Mouse (Mus musculus) CH12.LX (cell line): Measurements from ENCODE around the gene Cmss1. TPM values are rescaled to one million over a fixed set of nuclear protein-coding genes. Genes with fewer than 3 reads are reported as not detected.

Source experiments
- DNase-seq: peaks from one replicate; pipeline ENCODE4 v3.0.0-alpha.2; 2013; ENCODE audit errors: extremely low read depth
- H3K27ac ChIP-seq: 2 replicates; pipeline ENCODE4 v1.5.1; 2012; ENCODE audit warnings: low read depth, mild to moderate bottlenecking, control low read depth, moderate library complexity; ENCODE audit not compliant: insufficient read depth
- H3K27me3 ChIP-seq: replicated peaks from 2 replicates; pipeline ENCODE3; 2012; ENCODE audit warnings: inconsistent platforms
- H3K36me3 ChIP-seq, 2 experiments: replicated peaks in 1 of 2; 2 replicates each; pipeline versions ENCODE3 to v1.6.1; 2012; ENCODE audit warnings: inconsistent platforms in 1 of 2, low read length in 1 of 2, mild to moderate bottlenecking in 1 of 2, mixed read lengths in 1 of 2, moderate library complexity in 1 of 2; ENCODE audit not compliant: control insufficient read depth in 1 of 2, insufficient read depth in 1 of 2
- H3K4me1 ChIP-seq, 2 experiments: 2 replicates each; pipeline ENCODE4 v1.6.1; 2012; ENCODE audit warnings: inconsistent platforms in 1 of 2, moderate library complexity in 1 of 2; ENCODE audit not compliant: insufficient read depth in 2 of 2, control insufficient read depth in 1 of 2
- H3K4me2 ChIP-seq: 2 replicates; pipeline ENCODE4 v1.6.1; 2012; ENCODE audit warnings: low read depth, mild to moderate bottlenecking, control low read depth; ENCODE audit not compliant: poor library complexity, insufficient read depth, severe bottlenecking
- H3K4me3 ChIP-seq, 3 experiments: fragments of 150-350 bp in 1 of 3; sonication (generic) in 1 of 3; replicated peaks in 1 of 3; 2 replicates each; pipeline versions ENCODE3 to v1.5.1; 2011 to 2012; ENCODE audit warnings: low read depth in 2 of 3, low read length in 2 of 3, mild to moderate bottlenecking in 2 of 3, moderate library complexity in 2 of 3, control low read depth in 1 of 3, improper control_type of control experiment in 1 of 3, inconsistent platforms in 1 of 3, mixed read lengths in 1 of 3; ENCODE audit not compliant: poor library complexity in 1 of 3
- H3K79me2 ChIP-seq: replicated peaks from 2 replicates; pipeline ENCODE4 v1.6.1; 2012; ENCODE audit warnings: mild to moderate bottlenecking, moderate library complexity; ENCODE audit not compliant: control insufficient read depth, poor library complexity, insufficient read depth, severe bottlenecking; ENCODE audit errors: extremely low read depth
- H3K9ac ChIP-seq: 2 replicates; pipeline ENCODE4 v1.6.1; 2012; ENCODE audit warnings: low read depth, mild to moderate bottlenecking, control low read depth, moderate library complexity; ENCODE audit not compliant: insufficient read depth
- H3K9me3 ChIP-seq: replicated peaks from 2 replicates; pipeline ENCODE3; 2012; ENCODE audit warnings: low read length, inconsistent platforms, mixed read lengths
- E2F4 ChIP-seq: IDR thresholded peaks from 2 replicates; pipeline ENCODE4 v1.6.1; 2011; ENCODE audit warnings: low read depth, low read length, improper control_type of control experiment; ENCODE audit not compliant: insufficient replicate concordance
- ETS1 ChIP-seq: conservative IDR thresholded peaks from 2 replicates; pipeline ENCODE4 v1.6.1; 2012; ENCODE audit warnings: low read depth, mild to moderate bottlenecking, inconsistent platforms, low read length, improper control_type of control experiment, moderate library complexity
- JUND ChIP-seq: conservative IDR thresholded peaks from 2 replicates; pipeline ENCODE4 v1.6.1; 2011; ENCODE audit warnings: low read depth, low read length, improper control_type of control experiment
- MXI1 ChIP-seq: IDR thresholded peaks from 2 replicates; pipeline ENCODE4 v1.6.1; 2011; ENCODE audit warnings: mild to moderate bottlenecking, low read depth, low read length, improper control_type of control experiment
- NELFE ChIP-seq: IDR thresholded peaks from 2 replicates; pipeline ENCODE4 v1.6.1; 2011; ENCODE audit warnings: low read depth, low read length, improper control_type of control experiment
- NRF1 ChIP-seq: IDR thresholded peaks from 2 replicates; pipeline ENCODE4 v1.6.1; 2014; ENCODE audit warnings: low read depth, mild to moderate bottlenecking, inconsistent platforms, low read length, improper control_type of control experiment, moderate library complexity
- RAD21 ChIP-seq: IDR thresholded peaks from 2 replicates; pipeline ENCODE4 v1.6.1; 2011; ENCODE audit warnings: low read depth, mild to moderate bottlenecking, low read length, improper control_type of control experiment, moderate library complexity
- RCOR1 ChIP-seq: conservative IDR thresholded peaks from 2 replicates; pipeline ENCODE4 v1.6.1; 2012; ENCODE audit warnings: low read depth, mild to moderate bottlenecking, inconsistent platforms, low read length, improper control_type of control experiment
- SMC3 ChIP-seq: IDR thresholded peaks from 2 replicates; pipeline ENCODE4 v1.6.1; 2011; ENCODE audit warnings: low read depth, low read length, improper control_type of control experiment
- TCF12 ChIP-seq: IDR thresholded peaks from 2 replicates; pipeline ENCODE4 v1.6.1; 2014; ENCODE audit warnings: low read depth, mild to moderate bottlenecking, inconsistent platforms, low read length, improper control_type of control experiment
- UBTF ChIP-seq: IDR thresholded peaks from 2 replicates; pipeline ENCODE4 v1.6.1; 2012; ENCODE audit warnings: low read depth, mild to moderate bottlenecking, inconsistent platforms, low read length, improper control_type of control experiment, moderate library complexity
- ZC3H11A ChIP-seq: IDR thresholded peaks from 2 replicates; pipeline ENCODE4 v1.6.1; 2012; ENCODE audit warnings: low read depth, mild to moderate bottlenecking, inconsistent platforms, low read length, improper control_type of control experiment
- ZKSCAN1 ChIP-seq: IDR thresholded peaks from 2 replicates; pipeline ENCODE4 v1.6.1; 2012; ENCODE audit warnings: low read depth, inconsistent platforms, low read length, improper control_type of control experiment, borderline replicate concordance
- dilution Hi-C: fragments of 300-500 bp; cut with MboI; formaldehyde crosslinking; loops from 2 replicates; pipeline ENCODE4 v1.14.3; 2020; ENCODE audit warnings: low sequenced_read_pairs; ENCODE audit not compliant: extremely low pct_unique_long_range_greater_than_20kb, extremely low pct_ligation_motif_present
- in situ Hi-C: fragments of 300-500 bp; cut with MboI; formaldehyde crosslinking; loops from 3 replicates; pipeline ENCODE4 v1.14.3; 2019; ENCODE audit warnings: low sequenced_read_pairs, low pct_ligation_motif_present, low pct_unique_long_range_greater_than_20kb, mixed read lengths
- polyA plus RNA-seq: library from polyadenylated mRNA; unstranded; fragments of >175 nt; gene quantifications from 2 replicates; pipeline ENCODE4 v1.2.1, GENCODE M21; 2012; ENCODE audit warnings: low read depth; ENCODE audit not compliant: insufficient read length
- total RNA-seq, 2 experiments: library from RNA; depleted of rRNA; stranded (reverse); fragments of 300-350 nt in 1 of 2; fragments of >200 nt in 1 of 2; gene quantifications; 2 replicates each; pipeline ENCODE4 v1.2.3; 2012 to 2014

Cmss1 gene
- total and polyA plus RNA-seq, 3 experiments: 94.7 to 107 (median 103) TPM

DNA sequence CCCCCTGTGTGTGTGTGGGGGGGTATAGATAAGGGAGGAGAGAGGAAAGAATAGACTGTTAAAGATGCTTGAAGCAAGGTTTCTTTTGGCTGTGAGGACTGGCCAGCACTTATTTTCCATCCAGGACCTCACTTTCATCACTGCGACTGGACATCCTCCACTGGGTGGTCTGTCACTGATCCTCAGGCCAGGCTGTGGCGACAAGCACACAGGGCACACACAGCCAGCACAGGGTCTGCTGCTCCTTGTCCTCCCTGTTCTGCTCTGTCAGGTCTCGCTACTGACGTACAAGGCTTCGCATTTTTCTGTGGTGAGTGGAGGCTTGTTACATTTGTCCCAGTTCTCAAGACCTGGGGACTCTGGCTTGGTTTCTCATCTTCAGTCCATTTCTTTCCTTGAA lies 187.3 kb downstream of the Cmss1 start:
- Histone ChIP-seq H3K79me2 (no peaks in the 10 kb centered on the region), H3K4me3 (no peak overlapping the region), H3K9ac (no peak overlapping the region), H3K36me3 (peaks cover 0 to 5% of the 10 kb centered on the region in 2 experiments), H3K4me2 (no peak overlapping the region), H3K27ac (no peak overlapping the region), H3K27me3 (no peaks in the 10 kb centered on the region), H3K9me3 (peaks cover 4% of the 10 kb centered on the region), H3K4me1 (peaks cover 17 to 34% of the 10 kb centered on the region in 2 experiments)
- in situ Hi-C loops: no loop called here
- TF ChIP-seq JUND (no peak), RAD21 (no peak), NRF1 (no peak), ZKSCAN1 (no peak), MXI1 (no peak), ETS1 (no peak)
- dilution Hi-C loops: no loop called here
- DNase-seq: no peak

GRCm38 (mm10) chr16:57417955-57418354 lies 188.7 kb downstream of the Cmss1 start:
- no peak for DNase-seq
- in situ Hi-C loops (no loop called here), dilution Hi-C loops (no loop called here)
- H3K79me2 ChIP-seq: no peaks in the 10 kb centered on the region
- H3K4me2 ChIP-seq: no peak overlapping the region
- no peaks in the 10 kb centered on the region for H3K27me3 ChIP-seq
- TF ChIP-seq NELFE: no peak
- TF ChIP-seq UBTF: no peak
- no peak for TF ChIP-seq MXI1
- no peak for TF ChIP-seq SMC3
- TF ChIP-seq JUND: no peak
- no peak for TF ChIP-seq RCOR1
- peaks cover 4% of the 10 kb centered on the region for H3K9me3 ChIP-seq
- peaks cover 7 to 20% of the 10 kb centered on the region in 2 experiments; a peak in 3 of 4 replicates for H3K4me1 ChIP-seq
- no peak overlapping the region for H3K27ac ChIP-seq
- H3K36me3 ChIP-seq: peaks cover 0 to 5% of the 10 kb centered on the region in 2 experiments
- no peak overlapping the region for H3K9ac ChIP-seq
- H3K4me3 ChIP-seq: no peak overlapping the region

DNA sequence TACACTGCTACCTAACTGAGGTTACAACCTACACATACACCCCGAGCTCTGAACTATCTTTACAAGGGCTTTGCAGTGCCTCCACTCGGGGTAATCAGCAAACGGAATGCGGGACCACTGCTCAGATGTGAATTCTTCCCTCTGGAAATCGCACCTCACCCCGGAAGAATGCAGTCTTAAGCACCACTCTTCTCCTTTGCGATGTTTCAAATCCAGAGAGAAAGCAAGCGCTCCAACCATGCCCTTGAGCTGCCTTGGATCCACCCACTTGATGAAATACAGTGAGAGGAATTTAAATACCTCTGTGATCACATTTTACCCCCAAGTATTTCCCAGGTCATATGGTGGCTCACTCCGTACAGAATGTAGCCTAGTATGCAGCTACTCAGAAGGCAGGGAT lies 189.6 kb downstream of the Cmss1 start:
- Histone ChIP-seq H3K27ac (no peak overlapping the region), H3K79me2 (no peaks in the 10 kb centered on the region), H3K36me3 (peaks cover 0 to 5% of the 10 kb centered on the region in 2 experiments), H3K4me2 (no peak overlapping the region), H3K9me3 (peaks cover 4% of the 10 kb centered on the region), H3K27me3 (no peaks in the 10 kb centered on the region), H3K9ac (no peak overlapping the region), H3K4me1 (peaks cover 5 to 10% of the 10 kb centered on the region in 2 experiments; a peak in 2 of 4 replicates), H3K4me3 (no peak overlapping the region)
- no peak for DNase-seq
- in situ Hi-C loops (no loop called here), dilution Hi-C loops (no loop called here)
- TF ChIP-seq TCF12 (no peak), ZC3H11A (no peak), RCOR1 (no peak), E2F4 (no peak)
